Mouse (Mus musculus) heart, embryonic 14.5 days (tissue): ENCODE results near the gene Speer4b. TPM values are rescaled to one million over a fixed set of nuclear protein-coding genes. Genes with fewer than 3 reads are reported as not detected.
"Not testable (repeated sequence)": the region's sequence is repeated elsewhere in the genome, so short reads cannot be mapped to it uniquely, and the experiment has no call there.

ENCODE experiments used
- ATAC-seq: fragments of 200-750 bp; cut with Nextera tagmentation; 2 replicates; pipeline ENCODE4 v1.8.0; 2017; ENCODE audit warnings: low read depth, moderate TSS enrichment; ENCODE audit not compliant: insufficient number of reproducible peaks, insufficient read depth, low FRiP score
- H3K27ac ChIP-seq, 2 experiments: fragments of 200-500 bp in 1 of 2; fragments of 300-500 bp in 1 of 2; sonication (generic) in 1 of 2; replicated peaks in 1 of 2; 2 replicates each; pipeline ENCODE4 v1.5.1; 2012 to 2014; ENCODE audit warnings: low read depth in 2 of 2, low read length in 2 of 2, control low read depth in 1 of 2, mild to moderate bottlenecking in 1 of 2, mixed read lengths in 1 of 2; ENCODE audit not compliant: control insufficient read depth in 1 of 2, insufficient read depth in 1 of 2
- H3K27me3 ChIP-seq: fragments of 300-500 bp; sonication (generic); 2 replicates; pipeline ENCODE4 v1.6.1; 2014; ENCODE audit warnings: mild to moderate bottlenecking, low read length, control low read depth; ENCODE audit not compliant: control insufficient read depth, insufficient read depth
- H3K36me3 ChIP-seq: fragments of 300-500 bp; sonication (generic); 2 replicates; pipeline ENCODE4 v1.6.1; 2014; ENCODE audit warnings: mild to moderate bottlenecking, control low read depth, low read length, mixed read lengths; ENCODE audit not compliant: control insufficient read depth, insufficient read depth
- H3K4me1 ChIP-seq, 2 experiments: fragments of 200-500 bp in 1 of 2; fragments of 300-500 bp in 1 of 2; sonication (generic) in 1 of 2; 2 replicates each; pipeline ENCODE4 v1.6.1; 2012 to 2014; ENCODE audit warnings: low read length in 2 of 2, control low read depth in 1 of 2, mixed read lengths in 1 of 2; ENCODE audit not compliant: control insufficient read depth in 2 of 2, insufficient read depth in 2 of 2
- H3K4me2 ChIP-seq: fragments of 300-500 bp; sonication (generic); 2 replicates; pipeline ENCODE4 v1.6.1; 2014; ENCODE audit warnings: mild to moderate bottlenecking, low read length
- H3K4me3 ChIP-seq, 2 experiments: fragments of 200-500 bp in 1 of 2; fragments of 300-500 bp in 1 of 2; sonication (generic) in 1 of 2; 2 replicates each; pipeline ENCODE4 v1.5.1; 2012 to 2014; ENCODE audit warnings: low read length in 2 of 2, mild to moderate bottlenecking in 2 of 2, control low read depth in 1 of 2, low read depth in 1 of 2, moderate library complexity in 1 of 2; ENCODE audit not compliant: control insufficient read depth in 1 of 2, insufficient read depth in 1 of 2
- H3K9ac ChIP-seq: fragments of 300-500 bp; sonication (generic); 2 replicates; pipeline ENCODE4 v1.6.1; 2014; ENCODE audit warnings: mild to moderate bottlenecking, low read length
- H3K9me3 ChIP-seq: fragments of 300-500 bp; sonication (generic); 2 replicates; pipeline ENCODE4 v1.6.1; 2016; ENCODE audit warnings: low read length, control low read depth; ENCODE audit not compliant: control insufficient read depth
- WGBS: fragments of 180-500 bp; shearing (Covaris S2); extraction: QIAGEN DNeasy Blood & Tissue Kit; methylation state at CpG from one replicate; pipeline ENCODE4 v1.1.7; 2014; 5-methylcytosine and 5-hydroxymethylcytosine counted together
- polyA plus RNA-seq: library from polyadenylated mRNA; unstranded; fragments of >200 nt; fragmentation: Nextera tagmentation; extraction: Ambion mirVana; gene quantifications from 2 replicates; pipeline ENCODE4 v1.2.1, GENCODE M21; 2014

The Speer4b gene
- not detected in 2 replicates for polyA plus RNA-seq

- ATAC-seq, result not testable (repeated sequence)
Measured at GRCm38 (mm10) chr5:27501338-27501737, at the start of gene Speer4b. TSS of gene Speer4b (minus strand) at chr5:27501438.

GRCm38 (mm10) chr5:27549291-27549690, 48.1 kb upstream of the Speer4b start:
- Histone ChIP-seq H3K4me1 (no peaks in the 10 kb centered on the region), H3K36me3 (no peaks in the 10 kb centered on the region), H3K9ac (no peak overlapping the region), H3K27ac (no peak overlapping the region), H3K4me3 (no peak overlapping the region), H3K9me3 (no peaks in the 10 kb centered on the region), H3K4me2 (no peak overlapping the region), H3K27me3 (no peaks in the 10 kb centered on the region)
- ATAC-seq, result no peak
- 72% methylated on average over 4 of the region's 4 CpGs for WGBS

More at GRCm38 (mm10) chr5:27501338-27501737, at the start of gene Speer4b:
- 45% methylated on average over 1 of the region's 1 CpGs for WGBS
- not testable (repeated sequence) for H3K27ac ChIP-seq, H3K4me2 ChIP-seq, H3K4me1 ChIP-seq, H3K36me3 ChIP-seq, H3K27me3 ChIP-seq, H3K4me3 ChIP-seq, H3K9me3 ChIP-seq, H3K9ac ChIP-seq

GRCm38 (mm10) chr5:27544816-27545270, 43.6 kb upstream of the Speer4b start:
- Histone ChIP-seq H3K4me1 (no peaks in the 10 kb centered on the region), H3K9ac (no peak overlapping the region), H3K9me3 (no peaks in the 10 kb centered on the region), H3K36me3 (no peaks in the 10 kb centered on the region), H3K27me3 (no peaks in the 10 kb centered on the region), H3K4me2 (no peak overlapping the region), H3K4me3 (no peak overlapping the region), H3K27ac (no peak overlapping the region)
- WGBS, result 11% methylated on average over 2 of the region's 2 CpGs
- no peak for ATAC-seq

- no peaks in the 10 kb centered on the region for H3K4me1 ChIP-seq
- 68% methylated on average over 1 of the region's 1 CpGs for WGBS
- H3K9me3 ChIP-seq, result 0 out of 2 replicates have a peak, but pooled peaks cover 4% of the 10 kb centered on the region
Measured at GRCm38 (mm10) chr5:27526906-27527305, 25.7 kb upstream of the Speer4b start.

GRCm38 (mm10) chr5:27518716-27519115, 17.5 kb upstream of the Speer4b start:
- Histone ChIP-seq H3K9me3 (no peaks in the 10 kb centered on the region), H3K4me1 (no peaks in the 10 kb centered on the region), H3K36me3 (no peaks in the 10 kb centered on the region), H3K4me2 (no peak overlapping the region), H3K9ac (no peak overlapping the region), H3K4me3 (no peak overlapping the region), H3K27ac (no peak overlapping the region), H3K27me3 (no peaks in the 10 kb centered on the region)
- ATAC-seq, result no peak

More at GRCm38 (mm10) chr5:27526906-27527305, 25.7 kb upstream of the Speer4b start:
- Histone ChIP-seq H3K27me3 (no peaks in the 10 kb centered on the region), H3K36me3 (no peaks in the 10 kb centered on the region), H3K4me3 (no peak overlapping the region), H3K27ac (no peak overlapping the region), H3K4me2 (no peak overlapping the region), H3K9ac (no peak overlapping the region)
- no peak for ATAC-seq

GRCm38 (mm10) chr5:27490942-27491341, 10.3 kb downstream of the Speer4b start:
- no peaks in the 10 kb centered on the region for H3K9me3 ChIP-seq
- no peak overlapping the region for H3K4me2 ChIP-seq
- WGBS, result 78% methylated on average over 4 of the region's 4 CpGs
- no peak overlapping the region for H3K9ac ChIP-seq
- no peak for ATAC-seq
- H3K27me3 ChIP-seq, result no peaks in the 10 kb centered on the region
- H3K36me3 ChIP-seq, result no peaks in the 10 kb centered on the region
- H3K4me1 ChIP-seq, result no peaks in the 10 kb centered on the region
- H3K27ac ChIP-seq, result no peak overlapping the region
- no peak overlapping the region for H3K4me3 ChIP-seq

GRCm38 (mm10) chr5:27486138-27486537, 15.1 kb downstream of the Speer4b start:
- no peak for ATAC-seq
- no peak overlapping the region for H3K4me2 ChIP-seq
- no peaks in the 10 kb centered on the region for H3K9me3 ChIP-seq
- H3K27me3 ChIP-seq, result no peaks in the 10 kb centered on the region
- no peaks in the 10 kb centered on the region for H3K4me1 ChIP-seq
- no peaks in the 10 kb centered on the region for H3K36me3 ChIP-seq
- H3K27ac ChIP-seq, result no peak overlapping the region
- WGBS, result 33% methylated on average over 1 of the region's 1 CpGs
- no peak overlapping the region for H3K9ac ChIP-seq
- H3K4me3 ChIP-seq, result no peak overlapping the region

GRCm38 (mm10) chr5:27481706-27482105, 19.5 kb downstream of the Speer4b start:
- 72% methylated on average over 2 of the region's 2 CpGs for WGBS
- no peak overlapping the region for H3K9ac ChIP-seq

More at GRCm38 (mm10) chr5:27481706-27482105, 19.5 kb downstream of the Speer4b start:
- no peaks in the 10 kb centered on the region for H3K36me3 ChIP-seq
- no peak overlapping the region for H3K4me3 ChIP-seq
- H3K27ac ChIP-seq, result no peak overlapping the region
- no peaks in the 10 kb centered on the region for H3K27me3 ChIP-seq
- no peaks in the 10 kb centered on the region for H3K9me3 ChIP-seq
- H3K4me1 ChIP-seq, result no peaks in the 10 kb centered on the region
- no peak overlapping the region for H3K4me2 ChIP-seq
- no peak for ATAC-seq
